Mouse (Mus musculus) lung, postnatal 0 days (tissue): ENCODE results near the gene Ptpre. TPM values are rescaled to one million over a fixed set of nuclear protein-coding genes. Genes with fewer than 3 reads are reported as not detected.

ENCODE experiments used
- ATAC-seq: fragments of 200-750 bp; cut with Nextera tagmentation; 2 replicates; pipeline ENCODE4 v1.8.0; 2017; ENCODE audit warnings: moderate library complexity
- DNase-seq: peaks from one replicate; pipeline ENCODE4 v3.0.0-alpha.2; 2016; ENCODE audit warnings: low spot score
- H3K27ac ChIP-seq: fragments of 300-500 bp; sonication (generic); 2 replicates; pipeline ENCODE4 v1.5.1; 2014; ENCODE audit warnings: antibody characterized with exemption, mild to moderate bottlenecking, low read length, mixed read lengths
- H3K27me3 ChIP-seq: fragments of 300-500 bp; sonication (generic); replicated peaks from 2 replicates; pipeline ENCODE4 v1.6.1; 2014; ENCODE audit warnings: low read length, mixed read lengths; ENCODE audit not compliant: insufficient read depth
- H3K36me3 ChIP-seq: fragments of 300-500 bp; sonication (generic); 2 replicates; pipeline ENCODE4 v1.6.1; 2014; ENCODE audit warnings: low read length, mixed read lengths; ENCODE audit not compliant: insufficient read depth
- H3K4me1 ChIP-seq: fragments of 300-500 bp; sonication (generic); 2 replicates; pipeline ENCODE4 v1.6.1; 2014; ENCODE audit warnings: antibody characterized with exemption, low read depth, low read length, mixed read lengths; ENCODE audit not compliant: insufficient read depth
- H3K4me2 ChIP-seq: fragments of 300-500 bp; sonication (generic); replicated peaks from 2 replicates; pipeline ENCODE4 v1.6.1; 2014; ENCODE audit warnings: low read depth, mild to moderate bottlenecking, low read length, moderate library complexity, mixed read lengths
- H3K4me3 ChIP-seq: fragments of 300-500 bp; sonication (generic); 2 replicates; pipeline ENCODE4 v1.5.1; 2014; ENCODE audit warnings: low read depth, low read length
- H3K9ac ChIP-seq: fragments of 300-500 bp; sonication (generic); replicated peaks from 2 replicates; pipeline ENCODE4 v1.6.1; 2014; ENCODE audit warnings: low read depth, mild to moderate bottlenecking
- H3K9me3 ChIP-seq: fragments of 300-500 bp; sonication (generic); 2 replicates; pipeline ENCODE4 v1.6.1; 2016; ENCODE audit warnings: low read length, mixed read lengths
- CTCF ChIP-seq: IDR thresholded peaks from 2 replicates; pipeline ENCODE4 v1.5.1; 2016; ENCODE audit warnings: antibody characterized with exemption, mild to moderate bottlenecking
- EP300 ChIP-seq: IDR thresholded peaks from 2 replicates; pipeline ENCODE4 v1.6.1; 2016; ENCODE audit warnings: antibody characterized with exemption, mild to moderate bottlenecking, control low read depth
- WGBS: fragments of 180-500 bp; shearing (Covaris S2); extraction: QIAGEN DNeasy Blood & Tissue Kit; methylation state at CpG from one replicate; pipeline ENCODE4 v1.1.7; 2014; 5-methylcytosine and 5-hydroxymethylcytosine counted together
- polyA plus RNA-seq: library from polyadenylated mRNA; unstranded; fragments of >200 nt; fragmentation: Nextera tagmentation; extraction: Ambion mirVana; gene quantifications from 2 replicates; pipeline ENCODE4 v1.2.1, GENCODE M21; 2015

The Ptpre gene
- polyA plus RNA-seq, 1 experiment from 2014 or later, result 8.6 TPM

DNA sequence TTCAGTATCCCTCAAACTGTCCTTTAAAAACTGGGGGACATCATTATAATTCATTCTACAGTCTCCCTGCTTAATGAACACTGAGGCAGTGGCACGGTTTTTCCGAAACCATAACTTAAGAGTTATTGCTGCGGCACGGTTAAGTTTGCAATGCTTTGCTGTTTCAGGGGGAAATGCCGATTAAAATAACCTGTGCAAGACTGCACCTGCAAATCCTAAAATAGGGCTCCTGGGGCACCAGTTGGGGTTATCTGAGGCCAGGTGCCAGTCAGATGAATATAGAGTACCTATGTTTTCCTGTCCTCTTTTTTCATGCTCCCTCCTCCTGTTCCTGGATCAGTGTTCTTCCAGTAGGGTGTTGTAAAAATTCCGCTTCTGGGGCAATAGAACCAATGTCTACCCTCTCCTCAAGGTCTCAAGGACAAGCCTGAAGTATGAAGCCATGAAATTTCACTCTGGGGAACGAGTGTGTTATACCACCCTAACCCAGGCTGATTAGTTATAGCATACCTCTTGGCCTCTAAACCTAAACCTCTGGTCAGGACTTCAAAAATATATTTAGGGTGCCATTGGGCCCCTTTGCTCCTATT is 179.8 kb downstream of the Ptpre start:
- peak overlapping the region; percentile 91 for H3K4me2 ChIP-seq
- 48% methylated on average over 7 of the region's 7 CpGs for WGBS

DNA sequence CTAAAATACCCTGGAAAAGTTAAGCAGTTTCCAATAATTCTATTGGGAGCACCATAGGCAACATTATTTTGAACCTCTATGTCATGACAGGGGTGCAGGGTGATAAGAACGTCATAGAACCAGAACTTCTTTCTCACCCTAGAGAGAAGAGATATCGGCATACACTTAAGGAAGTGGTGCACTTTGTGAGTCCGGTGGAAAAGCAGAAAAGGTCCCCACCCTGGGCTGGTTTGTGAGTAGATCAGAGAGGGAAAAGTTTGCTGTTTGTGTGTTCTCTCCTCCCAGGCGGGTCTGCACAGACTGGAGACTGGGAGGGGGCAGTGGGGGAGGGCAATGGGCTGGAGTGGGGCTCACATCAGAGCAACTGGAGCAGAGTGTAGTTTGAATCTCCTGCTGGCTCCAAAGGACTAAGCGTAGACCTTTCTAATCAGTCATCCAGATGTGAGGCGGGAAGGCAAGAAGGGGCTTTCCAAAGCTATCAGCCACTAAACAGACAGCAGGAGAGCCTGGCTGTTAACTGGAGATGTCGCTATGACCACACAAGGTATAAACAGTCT is 184.2 kb downstream of the Ptpre start:
- Histone ChIP-seq H3K9ac (no peak overlapping the region), H3K4me2 (no peak overlapping the region), H3K27me3 (no peaks in the 10 kb centered on the region), H3K36me3 (no peaks in the 10 kb centered on the region), H3K9me3 (no peaks in the 10 kb centered on the region), H3K4me3 (no peak overlapping the region), H3K4me1 (no peaks in the 10 kb centered on the region), H3K27ac (no peak overlapping the region)
- TF ChIP-seq EP300, result no peak
- TF ChIP-seq CTCF, result no peak
- DNase-seq (no peak), ATAC-seq (no peak)
- 53% methylated on average over 7 of the region's 7 CpGs for WGBS

More for the DNA sequence above, 179.8 kb downstream of the Ptpre start:
- Histone ChIP-seq H3K27ac (peak overlapping the region; percentile 6; the same call in 1 of the 2 replicates), H3K4me1 (peaks cover 4% of the 10 kb centered on the region; the same call in 1 of the 2 replicates), H3K36me3 (no peaks in the 10 kb centered on the region), H3K9me3 (no peaks in the 10 kb centered on the region), H3K9ac (peak overlapping the region; percentile 39; the same call in 1 of the 2 replicates), H3K4me3 (peak overlapping the region; percentile 83), H3K27me3 (no peaks in the 10 kb centered on the region)
- DNase-seq (no peak), ATAC-seq (no peak)
- TF ChIP-seq EP300 (no peak), CTCF (no peak)

DNA sequence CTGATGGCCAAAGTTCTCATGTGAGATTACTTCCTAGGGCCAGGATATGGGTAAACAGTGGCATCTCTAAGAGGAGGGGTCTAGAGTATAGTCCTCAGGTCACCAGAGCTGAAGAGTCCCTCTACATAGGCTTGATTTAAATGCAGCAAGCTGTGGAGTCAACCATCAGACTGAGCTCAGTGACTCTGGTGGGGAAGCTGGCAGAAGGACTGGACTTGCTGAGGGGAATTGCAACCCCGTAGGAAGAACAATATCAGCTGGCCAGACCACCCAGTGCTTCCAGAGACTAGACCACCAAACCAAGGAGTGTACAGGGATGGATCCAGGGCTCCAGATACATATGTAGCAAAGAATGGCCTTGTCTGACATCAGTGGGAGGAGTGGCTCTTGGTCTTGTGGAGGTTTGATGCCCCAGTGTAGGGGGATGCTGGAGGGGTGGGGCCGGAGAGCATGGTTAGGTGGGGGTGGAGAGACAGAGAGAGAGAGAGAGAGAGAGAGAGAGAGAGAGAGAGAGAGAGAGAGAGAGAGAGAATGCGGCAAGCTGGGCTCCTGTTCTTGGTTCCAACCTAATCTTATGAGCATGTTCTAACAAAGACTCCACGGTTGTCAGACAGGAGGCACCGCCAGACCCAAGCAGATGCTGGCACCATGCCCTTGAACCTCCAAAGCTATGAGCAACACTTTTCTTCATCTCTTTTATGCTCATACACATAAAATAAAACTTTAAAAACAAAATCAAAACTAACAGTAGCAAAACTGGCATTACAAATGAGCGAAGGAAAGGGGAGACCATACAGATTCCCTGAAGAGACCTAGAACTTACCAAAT is 184.9 kb downstream of the Ptpre start:
- Histone ChIP-seq H3K9me3 (no peaks in the 10 kb centered on the region), H3K9ac (no peak overlapping the region), H3K36me3 (no peaks in the 10 kb centered on the region), H3K4me3 (no peak overlapping the region), H3K27ac (no peak overlapping the region), H3K4me1 (no peaks in the 10 kb centered on the region), H3K4me2 (no peak overlapping the region), H3K27me3 (no peaks in the 10 kb centered on the region)
- WGBS, result 74% methylated on average over 6 of the region's 6 CpGs
- no peak for TF ChIP-seq CTCF
- no peak for TF ChIP-seq EP300
- DNase-seq (no peak), ATAC-seq (no peak)

DNA sequence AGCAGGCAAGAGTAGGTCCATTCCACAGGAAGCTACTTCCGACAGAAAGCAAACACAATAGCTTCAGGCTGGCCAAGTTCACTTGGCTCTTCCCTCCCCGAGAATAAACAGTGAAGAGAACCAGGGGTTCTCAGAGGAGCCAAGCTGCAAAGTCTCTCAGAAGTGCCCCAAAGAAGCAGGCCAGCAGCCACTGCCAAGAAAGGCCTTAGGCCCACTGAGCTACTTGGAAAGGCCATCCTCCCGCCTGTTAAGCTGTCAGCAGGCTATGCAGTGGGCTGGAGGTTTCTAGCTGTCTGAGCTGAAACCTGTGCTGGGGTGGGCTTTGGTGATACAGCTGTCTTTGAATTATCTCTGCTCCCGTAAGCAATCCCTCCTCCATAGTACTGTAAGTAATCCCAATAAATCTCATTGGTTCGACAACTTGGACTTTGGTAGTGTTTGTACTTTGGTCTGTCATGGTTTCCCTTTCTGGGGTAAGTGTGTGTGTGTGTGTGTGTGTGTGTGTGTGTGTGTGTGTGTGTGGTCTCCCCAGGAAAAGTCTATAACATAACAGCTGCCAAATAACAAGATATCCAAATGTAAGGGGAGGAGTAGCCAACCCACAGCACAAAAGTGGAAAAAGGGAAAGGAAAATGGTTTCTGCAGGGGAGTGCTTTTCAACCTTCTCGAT is 186.5 kb downstream of the Ptpre start:
- no peak overlapping the region for H3K4me3 ChIP-seq
- H3K36me3 ChIP-seq, result no peaks in the 10 kb centered on the region
- H3K4me1 ChIP-seq, result no peaks in the 10 kb centered on the region
- no peaks in the 10 kb centered on the region for H3K9me3 ChIP-seq
- no peak for TF ChIP-seq EP300
- no peak for TF ChIP-seq CTCF
- H3K27ac ChIP-seq, result peak overlapping the region; percentile 27
- WGBS, result 25% methylated on average over 6 of the region's 6 CpGs
- peak; percentile 48 for ATAC-seq
- DNase-seq, result peak; percentile 53
- no peaks in the 10 kb centered on the region for H3K27me3 ChIP-seq
- no peak overlapping the region for H3K4me2 ChIP-seq
- H3K9ac ChIP-seq, result no peak overlapping the region

DNA sequence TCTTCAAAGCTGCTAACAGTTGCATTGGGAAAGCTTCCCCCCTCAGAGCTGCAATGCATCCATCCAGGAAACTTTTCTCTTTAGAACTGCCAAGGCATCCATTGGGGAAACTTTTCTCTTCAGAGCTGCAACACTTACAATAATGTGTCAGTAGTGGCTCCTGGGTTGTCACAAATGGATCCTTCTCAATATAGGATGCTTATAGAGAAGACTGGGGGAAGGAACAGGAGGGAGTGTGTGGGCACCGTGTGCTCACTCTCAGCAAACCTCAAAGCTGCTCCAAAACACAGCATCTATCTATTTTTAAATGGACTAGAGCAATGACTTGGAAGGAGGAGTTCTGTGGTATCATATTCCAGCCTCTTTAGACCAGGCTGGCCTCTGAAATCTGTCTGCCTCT is 189.4 kb downstream of the Ptpre start:
- Histone ChIP-seq H3K9me3 (no peaks in the 10 kb centered on the region), H3K4me3 (no peak overlapping the region), H3K4me2 (no peak overlapping the region), H3K9ac (no peak overlapping the region), H3K27me3 (no peaks in the 10 kb centered on the region), H3K27ac (no peak overlapping the region), H3K4me1 (no peaks in the 10 kb centered on the region), H3K36me3 (no peaks in the 10 kb centered on the region)
- DNase-seq (no peak), ATAC-seq (no peak)
- WGBS, result 84% methylated on average over 1 of the region's 1 CpGs
- TF ChIP-seq CTCF (no peak), EP300 (no peak)

DNA sequence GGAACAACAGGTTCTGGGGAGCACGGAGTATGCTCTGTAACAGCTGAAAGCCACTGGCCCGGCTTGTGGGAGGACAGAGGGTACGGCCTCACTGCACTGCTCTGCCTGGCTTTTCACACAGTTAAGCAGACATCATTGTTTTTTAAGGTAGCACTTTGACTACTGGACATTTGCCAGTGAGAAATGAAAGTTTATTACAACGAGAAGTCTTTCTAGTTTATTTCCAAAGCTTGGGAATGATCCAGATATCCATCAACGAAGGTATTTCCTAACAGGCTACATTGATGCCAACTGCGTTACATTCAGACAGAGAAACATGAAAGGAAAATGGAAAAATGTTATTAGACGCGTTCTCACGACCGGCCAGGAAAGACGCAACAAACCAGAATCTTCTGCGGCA is 190.8 kb downstream of the Ptpre start:
- TF ChIP-seq CTCF (no peak), EP300 (no peak)
- H3K27me3 ChIP-seq, result no peaks in the 10 kb centered on the region
- H3K27ac ChIP-seq, result no peak overlapping the region
- no peak overlapping the region for H3K9ac ChIP-seq
- no peaks in the 10 kb centered on the region for H3K36me3 ChIP-seq
- H3K4me3 ChIP-seq, result no peak overlapping the region
- no peaks in the 10 kb centered on the region for H3K4me1 ChIP-seq
- DNase-seq (peak; percentile 54), ATAC-seq (peak; percentile 53)
- WGBS, result 61% methylated on average over 12 of the region's 12 CpGs
- no peaks in the 10 kb centered on the region for H3K9me3 ChIP-seq
- H3K4me2 ChIP-seq, result no peak overlapping the region
